Mouse (Mus musculus): ENCODE data around the gene Adh1.

DNA sequence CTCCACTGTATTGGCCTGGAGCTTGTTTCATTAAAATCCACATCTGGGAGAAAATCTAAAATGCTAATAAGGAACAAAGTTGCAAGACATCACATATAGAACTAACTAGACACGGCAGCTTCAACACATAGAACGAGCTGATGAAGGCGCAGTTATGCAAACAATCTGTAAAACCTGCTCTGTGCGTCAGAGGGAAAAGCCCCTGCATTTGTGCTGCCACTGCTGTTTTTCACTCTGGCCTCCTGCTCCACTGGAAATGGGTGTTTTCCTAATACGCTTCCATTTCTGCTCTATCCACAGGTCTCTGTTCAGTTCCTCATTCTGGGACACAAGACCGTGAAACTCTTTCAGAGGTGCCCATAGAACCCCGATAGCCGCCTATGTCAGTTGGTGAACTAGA, 73.1 kb downstream of the Adh1 start:
- TF ChIP-seq CTCF (IDR thresholded peaks at IDR 0.05; ENCODE audit: control insufficient read depth, insufficient read depth, low read length): no peak
- TF ChIP-seq POLR2A (IDR thresholded peaks at IDR 0.05; ENCODE audit: borderline replicate concordance, control insufficient read depth, low read depth, low read length): no peak
